Mouse (Mus musculus) liver, postnatal 0 days (tissue): Measurements from ENCODE around the gene Ddx42.
A peak's percentile ranks its signal among the peaks of the same experiment; 100 is the strongest.

ENCODE experiments used
- CTCF ChIP-seq: sonication (generic); IDR thresholded peaks from 2 replicates; pipeline ENCODE4 v1.5.1; 2016; ENCODE audit warnings: antibody characterized with exemption, low read depth
- EP300 ChIP-seq: IDR thresholded peaks from 2 replicates; pipeline ENCODE4 v1.6.1; 2016; ENCODE audit warnings: antibody characterized with exemption, low read depth, mild to moderate bottlenecking

DNA sequence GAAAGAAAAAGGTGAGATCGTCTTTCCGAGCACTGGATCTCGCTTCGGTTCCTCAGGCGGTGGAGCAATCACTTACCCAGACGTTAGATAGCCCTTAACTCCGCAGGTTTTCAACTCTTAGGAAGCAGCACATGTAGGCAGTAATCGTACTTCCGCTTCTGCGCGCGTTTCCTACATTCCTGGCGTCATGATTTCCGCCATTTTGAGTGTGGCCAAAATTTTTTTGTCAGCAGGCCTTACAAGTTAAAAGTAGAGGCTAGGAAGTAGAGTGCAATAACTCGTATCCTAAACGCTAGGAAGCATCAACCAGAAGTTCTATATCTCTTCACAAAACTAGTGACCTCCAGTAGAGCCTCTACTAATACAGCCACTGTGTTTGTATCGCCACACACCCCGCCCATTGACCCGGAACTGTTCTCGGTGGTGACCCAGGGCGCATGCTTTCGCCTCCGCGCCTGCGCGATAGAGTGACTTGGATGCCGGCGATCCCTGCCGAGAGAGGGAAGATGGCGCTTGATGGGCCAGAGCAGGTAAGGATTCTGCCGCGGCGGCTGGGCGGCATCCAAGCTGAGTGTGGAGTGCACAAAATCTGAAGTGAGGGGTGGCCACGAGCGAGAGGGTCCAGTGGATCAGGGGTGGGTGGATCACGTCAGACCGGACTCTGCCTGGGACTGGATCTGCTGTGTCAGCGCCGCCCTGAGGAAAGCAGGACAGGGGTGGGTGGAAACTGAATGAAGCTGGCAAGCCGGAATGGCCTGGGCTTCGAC lies 39.1 kb downstream of the Ddx42 start, which contains the start of the genes Ftsj3 and Psmc5:
- TF ChIP-seq EP300 (no peak), CTCF (peak; percentile 51)
